Mouse (Mus musculus) cerebellum, adult 18-20 months (tissue): ENCODE measurements around the gene Gripap1.
A peak's percentile ranks its signal among the peaks of the same experiment; 100 is the strongest.
"Not testable (repeated sequence)": the region's sequence is repeated elsewhere in the genome, so short reads cannot be mapped to it uniquely, and the experiment has no call there.

ENCODE experiments used
- DNase-seq, 2 experiments: peaks; one replicate each; pipeline ENCODE4 v3.0.0; 2021

The Gripap1 gene

GRCm38 (mm10) chrX:7779294-7779693 lies 10.3 kb upstream of the Gripap1 start:
- no peak for DNase-seq

GRCm38 (mm10) chrX:7782603-7783092 lies 6.9 kb upstream of the Gripap1 start:
- DNase-seq, result no peak

- DNase-seq, result no peak
Observed at GRCm38 (mm10) chrX:7790309-7790708, 744 bp downstream of the Gripap1 start.

- DNase-seq, result peak in 1 of 2 experiments; percentile 15
Observed at GRCm38 (mm10) chrX:7793361-7793760, 3.8 kb downstream of the Gripap1 start.

- no peak for DNase-seq
Observed at GRCm38 (mm10) chrX:7795016-7795415, 5.5 kb downstream of the Gripap1 start.

- no peak for DNase-seq
Observed at GRCm38 (mm10) chrX:7797327-7797726, 7.8 kb downstream of the Gripap1 start.

GRCm38 (mm10) chrX:7802157-7802556 lies 12.6 kb downstream of the Gripap1 start:
- not testable (repeated sequence) for DNase-seq

GRCm38 (mm10) chrX:7815016-7815415 lies 25.5 kb downstream of the Gripap1 start:
- DNase-seq, result not testable (repeated sequence)

GRCm38 (mm10) chrX:7821865-7822779 lies 32.6 kb downstream of the Gripap1 start, which contains the start of gene Kcnd1:
Kcnd1 (plus strand) TSS chrX:7822289.
- peak; percentile 22 to 36 for DNase-seq

GRCm38 (mm10) chrX:7837146-7837545 lies 47.6 kb downstream of the Gripap1 start:
- DNase-seq, result no peak

GRCm38 (mm10) chrX:7840842-7841162 lies 51.2 kb downstream of the Gripap1 start:
- no peak for DNase-seq

GRCm38 (mm10) chrX:7841163-7842162 lies 51.9 kb downstream of the Gripap1 start, which contains the start of gene Otud5:
Otud5 (plus strand) TSS chrX:7841364.
- peak; percentile 91 to 96 for DNase-seq

- DNase-seq, result peak in 1 of 2 experiments; percentile 43
Observed at GRCm38 (mm10) chrX:7842318-7842717, 52.8 kb downstream of the Gripap1 start.

GRCm38 (mm10) chrX:7847845-7848244 lies 58.3 kb downstream of the Gripap1 start:
- no peak for DNase-seq

- peak; percentile 47 for DNase-seq
Observed at GRCm38 (mm10) chrX:7854578-7854977, 65.0 kb downstream of the Gripap1 start.

- no peak for DNase-seq
Observed at GRCm38 (mm10) chrX:7859191-7859753, 69.7 kb downstream of the Gripap1 start.

GRCm38 (mm10) chrX:7863181-7863580 lies 73.6 kb downstream of the Gripap1 start:
- no peak for DNase-seq

GRCm38 (mm10) chrX:7864551-7864950 lies 75.0 kb downstream of the Gripap1 start:
- DNase-seq, result no peak

- no peak for DNase-seq
Observed at GRCm38 (mm10) chrX:7865343-7865742, 75.8 kb downstream of the Gripap1 start.

- no peak for DNase-seq
Observed at GRCm38 (mm10) chrX:7865786-7866185, 76.2 kb downstream of the Gripap1 start.

GRCm38 (mm10) chrX:7867141-7867540 lies 77.6 kb downstream of the Gripap1 start:
- no peak for DNase-seq

- no peak for DNase-seq
Observed at GRCm38 (mm10) chrX:7868506-7868905, 78.9 kb downstream of the Gripap1 start.

- DNase-seq, result no peak
Observed at GRCm38 (mm10) chrX:7869826-7870225, 80.3 kb downstream of the Gripap1 start.
